Mouse (Mus musculus) CH12.LX (cell line): ENCODE data around the gene Il33. TPM values are rescaled to one million over a fixed set of nuclear protein-coding genes. Genes with fewer than 3 reads are reported as not detected.

ENCODE experiments used
- DNase-seq: peaks from one replicate; pipeline ENCODE4 v3.0.0-alpha.2; 2013; ENCODE audit errors: extremely low read depth
- H3K27ac ChIP-seq: 2 replicates; pipeline ENCODE4 v1.5.1; 2012; ENCODE audit warnings: low read depth, mild to moderate bottlenecking, control low read depth, moderate library complexity; ENCODE audit not compliant: insufficient read depth
- H3K27me3 ChIP-seq: replicated peaks from 2 replicates; pipeline ENCODE3; 2012; ENCODE audit warnings: inconsistent platforms
- H3K36me3 ChIP-seq, 2 experiments: replicated peaks in 1 of 2; 2 replicates each; pipeline versions ENCODE3 to v1.6.1; 2012; ENCODE audit warnings: inconsistent platforms in 1 of 2, low read length in 1 of 2, mild to moderate bottlenecking in 1 of 2, mixed read lengths in 1 of 2, moderate library complexity in 1 of 2; ENCODE audit not compliant: control insufficient read depth in 1 of 2, insufficient read depth in 1 of 2
- H3K4me1 ChIP-seq, 2 experiments: 2 replicates each; pipeline ENCODE4 v1.6.1; 2012; ENCODE audit warnings: inconsistent platforms in 1 of 2, moderate library complexity in 1 of 2; ENCODE audit not compliant: insufficient read depth in 2 of 2, control insufficient read depth in 1 of 2
- H3K4me2 ChIP-seq: 2 replicates; pipeline ENCODE4 v1.6.1; 2012; ENCODE audit warnings: low read depth, mild to moderate bottlenecking, control low read depth; ENCODE audit not compliant: poor library complexity, insufficient read depth, severe bottlenecking
- H3K4me3 ChIP-seq, 3 experiments: fragments of 150-350 bp in 1 of 3; sonication (generic) in 1 of 3; replicated peaks in 1 of 3; 2 replicates each; pipeline versions ENCODE3 to v1.5.1; 2011 to 2012; ENCODE audit warnings: low read depth in 2 of 3, low read length in 2 of 3, mild to moderate bottlenecking in 2 of 3, moderate library complexity in 2 of 3, control low read depth in 1 of 3, improper control_type of control experiment in 1 of 3, inconsistent platforms in 1 of 3, mixed read lengths in 1 of 3; ENCODE audit not compliant: poor library complexity in 1 of 3
- H3K79me2 ChIP-seq: replicated peaks from 2 replicates; pipeline ENCODE4 v1.6.1; 2012; ENCODE audit warnings: mild to moderate bottlenecking, moderate library complexity; ENCODE audit not compliant: control insufficient read depth, poor library complexity, insufficient read depth, severe bottlenecking; ENCODE audit errors: extremely low read depth
- H3K9ac ChIP-seq: 2 replicates; pipeline ENCODE4 v1.6.1; 2012; ENCODE audit warnings: low read depth, mild to moderate bottlenecking, control low read depth, moderate library complexity; ENCODE audit not compliant: insufficient read depth
- H3K9me3 ChIP-seq: replicated peaks from 2 replicates; pipeline ENCODE3; 2012; ENCODE audit warnings: low read length, inconsistent platforms, mixed read lengths
- BHLHE40 ChIP-seq: IDR thresholded peaks from 2 replicates; pipeline ENCODE4 v1.6.1; 2011; ENCODE audit warnings: mild to moderate bottlenecking, low read depth, low read length, improper control_type of control experiment
- CHD2 ChIP-seq: IDR thresholded peaks from 2 replicates; pipeline ENCODE4 v1.6.1; 2011; ENCODE audit warnings: low read length, improper control_type of control experiment
- ELF1 ChIP-seq: IDR thresholded peaks from 2 replicates; pipeline ENCODE4 v1.6.1; 2014; ENCODE audit warnings: low read depth, mild to moderate bottlenecking, inconsistent platforms, low read length, improper control_type of control experiment
- IRF4 ChIP-seq: IDR thresholded peaks from 2 replicates; pipeline ENCODE4 v1.6.1; 2014; ENCODE audit warnings: low read depth, mild to moderate bottlenecking, inconsistent platforms, low read length, improper control_type of control experiment
- JUND ChIP-seq: conservative IDR thresholded peaks from 2 replicates; pipeline ENCODE4 v1.6.1; 2011; ENCODE audit warnings: low read depth, low read length, improper control_type of control experiment
- KAT2A ChIP-seq: IDR thresholded peaks from 2 replicates; pipeline ENCODE4 v1.6.1; 2012; ENCODE audit warnings: low read length, improper control_type of control experiment, inconsistent platforms; ENCODE audit not compliant: insufficient replicate concordance
- MAFK ChIP-seq: IDR thresholded peaks from 2 replicates; pipeline ENCODE4 v1.6.1; 2011; ENCODE audit warnings: low read length, improper control_type of control experiment; ENCODE audit not compliant: insufficient replicate concordance
- MAX ChIP-seq: IDR thresholded peaks from 2 replicates; pipeline ENCODE4 v1.6.1; 2011; ENCODE audit warnings: low read length, improper control_type of control experiment
- MAZ ChIP-seq: IDR thresholded peaks from 2 replicates; pipeline ENCODE4 v1.6.1; 2012; ENCODE audit warnings: low read depth, mild to moderate bottlenecking, inconsistent platforms, low read length, improper control_type of control experiment, moderate library complexity
- MEF2A ChIP-seq: IDR thresholded peaks from 2 replicates; pipeline ENCODE4 v1.6.1; 2014; ENCODE audit warnings: low read depth, mild to moderate bottlenecking, inconsistent platforms, low read length, improper control_type of control experiment, borderline replicate concordance
- NELFE ChIP-seq: IDR thresholded peaks from 2 replicates; pipeline ENCODE4 v1.6.1; 2011; ENCODE audit warnings: low read depth, low read length, improper control_type of control experiment
- NRF1 ChIP-seq: IDR thresholded peaks from 2 replicates; pipeline ENCODE4 v1.6.1; 2014; ENCODE audit warnings: low read depth, mild to moderate bottlenecking, inconsistent platforms, low read length, improper control_type of control experiment, moderate library complexity
- PAX5 ChIP-seq: IDR thresholded peaks from 2 replicates; pipeline ENCODE4 v1.6.1; 2012; ENCODE audit warnings: low read length, inconsistent platforms, mixed read lengths
- POLR2AphosphoS2 ChIP-seq: IDR thresholded peaks from 2 replicates; pipeline ENCODE4 v1.6.1; 2011; ENCODE audit warnings: low read depth, low read length, improper control_type of control experiment
- RCOR1 ChIP-seq: conservative IDR thresholded peaks from 2 replicates; pipeline ENCODE4 v1.6.1; 2012; ENCODE audit warnings: low read depth, mild to moderate bottlenecking, inconsistent platforms, low read length, improper control_type of control experiment
- SIN3A ChIP-seq: IDR thresholded peaks from 2 replicates; pipeline ENCODE4 v1.6.1; 2012; ENCODE audit warnings: low read length, improper control_type of control experiment, inconsistent platforms
- ZKSCAN1 ChIP-seq: IDR thresholded peaks from 2 replicates; pipeline ENCODE4 v1.6.1; 2012; ENCODE audit warnings: low read depth, inconsistent platforms, low read length, improper control_type of control experiment, borderline replicate concordance
- ZMIZ1 ChIP-seq: IDR thresholded peaks from 2 replicates; pipeline ENCODE4 v1.6.1; 2012; ENCODE audit warnings: low read depth, mild to moderate bottlenecking, inconsistent platforms, low read length, improper control_type of control experiment
- dilution Hi-C: fragments of 300-500 bp; cut with MboI; formaldehyde crosslinking; loops from 2 replicates; pipeline ENCODE4 v1.14.3; 2020; ENCODE audit warnings: low sequenced_read_pairs; ENCODE audit not compliant: extremely low pct_unique_long_range_greater_than_20kb, extremely low pct_ligation_motif_present
- in situ Hi-C: fragments of 300-500 bp; cut with MboI; formaldehyde crosslinking; loops from 3 replicates; pipeline ENCODE4 v1.14.3; 2019; ENCODE audit warnings: low sequenced_read_pairs, low pct_ligation_motif_present, low pct_unique_long_range_greater_than_20kb, mixed read lengths
- polyA plus RNA-seq: library from polyadenylated mRNA; unstranded; fragments of >175 nt; gene quantifications from 2 replicates; pipeline ENCODE4 v1.2.1, GENCODE M21; 2012; ENCODE audit warnings: low read depth; ENCODE audit not compliant: insufficient read length
- total RNA-seq, 2 experiments: library from RNA; depleted of rRNA; stranded (reverse); fragments of 300-350 nt in 1 of 2; fragments of >200 nt in 1 of 2; gene quantifications; 2 replicates each; pipeline ENCODE4 v1.2.3; 2012 to 2014

Gene Il33
- total and polyA plus RNA-seq, 3 experiments, result 0.08 to 0.32 (median 0.24) TPM

- in situ Hi-C loops (no loop called here), dilution Hi-C loops (no loop called here)
- peaks cover under 1 to 13% of the 10 kb centered on the region in 2 experiments for H3K4me1 ChIP-seq
- H3K4me2 ChIP-seq, result peak overlapping the region; percentile 78; the same call in 1 of the 2 replicates
- H3K27me3 ChIP-seq, result no peaks in the 10 kb centered on the region
- no peaks in the 10 kb centered on the region for H3K9me3 ChIP-seq
- TF ChIP-seq MAZ, result no peak
- TF ChIP-seq RCOR1, result no peak
- no peak for TF ChIP-seq KAT2A
- TF ChIP-seq PAX5, result no peak
- no peak for TF ChIP-seq MAX
- TF ChIP-seq MEF2A, result no peak
- no peak for TF ChIP-seq CHD2
- TF ChIP-seq POLR2AphosphoS2, result no peak
- no peak for TF ChIP-seq MAFK
- TF ChIP-seq IRF4, result no peak
- TF ChIP-seq NELFE, result no peak
- TF ChIP-seq NRF1, result no peak
- TF ChIP-seq ZKSCAN1, result no peak
- TF ChIP-seq ELF1, result no peak
- no peak overlapping the region for H3K9ac ChIP-seq
- no peaks in the 10 kb centered on the region for H3K79me2 ChIP-seq
- no peak for DNase-seq
- H3K36me3 ChIP-seq, result no peaks in the 10 kb centered on the region
- no peak overlapping the region for H3K4me3 ChIP-seq
- no peak overlapping the region for H3K27ac ChIP-seq
These were observed 21.5 kb downstream of the Il33 start for GRCm38 (mm10) chr19:29946423-29946716.

GRCm38 (mm10) chr19:29947056-29947455 lies 22.1 kb downstream of the Il33 start:
- Histone ChIP-seq H3K79me2 (no peaks in the 10 kb centered on the region), H3K9me3 (no peaks in the 10 kb centered on the region), H3K36me3 (no peaks in the 10 kb centered on the region), H3K4me1 (peaks cover 0 to 13% of the 10 kb centered on the region in 2 experiments; a peak in 2 of 4 replicates), H3K4me2 (no peak overlapping the region), H3K4me3 (no peak overlapping the region), H3K27ac (no peak overlapping the region), H3K27me3 (no peaks in the 10 kb centered on the region), H3K9ac (no peak overlapping the region)
- no peak for DNase-seq
- TF ChIP-seq NRF1 (no peak), MEF2A (no peak), RCOR1 (no peak), JUND (no peak), MAX (no peak), MAZ (no peak), POLR2AphosphoS2 (no peak), IRF4 (no peak), SIN3A (no peak), KAT2A (no peak), PAX5 (no peak), BHLHE40 (no peak), ZMIZ1 (no peak)
- in situ Hi-C loops (no loop called here), dilution Hi-C loops (no loop called here)
